Mouse (Mus musculus): ENCODE data around the gene Gm19668. TPM values are rescaled to one million over a fixed set of nuclear protein-coding genes. Genes with fewer than 3 reads are reported as not detected.

Gm19668 gene
- not detected in 2 replicates for polyA plus RNA-seq (2015; fragmentation: Nextera tagmentation; extraction: Ambion mirVana)

DNA sequence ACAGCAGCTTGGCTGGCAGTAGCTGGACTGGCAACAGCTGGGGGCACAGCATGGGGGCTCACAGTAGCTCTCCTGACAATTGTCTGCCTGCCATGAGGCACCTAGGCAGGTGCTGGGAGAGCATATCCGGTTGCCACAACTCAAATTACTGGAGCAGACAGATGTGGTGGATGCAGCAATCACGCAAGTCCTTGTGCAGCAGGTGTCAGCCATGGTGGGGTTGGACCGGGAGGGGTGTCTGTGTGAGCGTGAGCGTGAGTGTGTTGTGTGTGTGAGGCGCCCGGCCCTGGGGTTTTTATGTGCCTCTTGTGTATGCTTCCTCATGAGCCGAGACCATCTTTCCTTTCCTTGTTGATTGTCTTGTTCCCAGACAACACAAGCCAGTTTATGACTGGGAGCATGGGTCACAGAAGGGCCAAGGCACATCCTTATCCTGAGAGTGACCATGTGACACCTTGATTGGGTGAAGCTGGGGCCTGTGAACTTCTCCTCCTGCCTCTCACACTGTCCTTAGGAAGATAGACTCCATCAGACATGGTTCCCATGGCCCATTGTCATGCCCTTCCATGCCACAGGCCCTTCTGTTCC lies at the start of gene Gm19668:
Gene Gm19668, minus strand, starts transcription at position 213 of the 588 bp plus-strand sequence.
- no peak for ATAC-seq (ENCODE audit: low read depth)
- Histone ChIP-seq H3K9ac (ENCODE audit: low read depth, low read length) (no peak within 1 kb of the TSS), H3K4me1 (ENCODE audit: control insufficient read depth, low read depth, low read length) (no peaks in the 10 kb centered on the region), H3K9me3 (replicated peaks; ENCODE audit: control insufficient read depth, low read length) (no peaks in the 10 kb centered on the region), H3K36me3 (ENCODE audit: control insufficient read depth, insufficient read depth) (no peaks in the 10 kb centered on the region), H3K27ac (ENCODE audit: low read length) (no peak within 1 kb of the TSS), H3K4me2 (ENCODE audit: low read depth, low read length) (no peak within 1 kb of the TSS), H3K4me3 (ENCODE audit: low read depth, low read length) (no peak within 1 kb of the TSS), H3K27me3 (ENCODE audit: control insufficient read depth, insufficient read depth, low read depth, low read length) (no peaks in the 10 kb centered on the region)
- WGBS (ENCODE audit: insufficient replicate concordance) = 51% methylated on average over 8 of the region's 8 CpGs

- no peak for ATAC-seq (ENCODE audit: low read depth)
- H3K27ac ChIP-seq (ENCODE audit: low read length) = no peak overlapping the region
- 60% methylated on average over 2 of the region's 2 CpGs for WGBS (ENCODE audit: insufficient replicate concordance)
- H3K9ac ChIP-seq (ENCODE audit: low read depth, low read length) = no peak overlapping the region
- no peaks in the 10 kb centered on the region for H3K9me3 ChIP-seq (replicated peaks; ENCODE audit: control insufficient read depth, low read length)
- H3K4me2 ChIP-seq (ENCODE audit: low read depth, low read length) = no peak overlapping the region
- H3K27me3 ChIP-seq (ENCODE audit: control insufficient read depth, insufficient read depth, low read depth, low read length) = no peaks in the 10 kb centered on the region
- no peaks in the 10 kb centered on the region for H3K4me1 ChIP-seq (ENCODE audit: control insufficient read depth, low read depth, low read length)
- H3K4me3 ChIP-seq (ENCODE audit: low read depth, low read length) = no peak overlapping the region
- H3K36me3 ChIP-seq (ENCODE audit: control insufficient read depth, insufficient read depth) = no peaks in the 10 kb centered on the region
Measured at GRCm38 (mm10) chr10:77847538-77847937, 48.6 kb upstream of the Gm19668 start.

DNA sequence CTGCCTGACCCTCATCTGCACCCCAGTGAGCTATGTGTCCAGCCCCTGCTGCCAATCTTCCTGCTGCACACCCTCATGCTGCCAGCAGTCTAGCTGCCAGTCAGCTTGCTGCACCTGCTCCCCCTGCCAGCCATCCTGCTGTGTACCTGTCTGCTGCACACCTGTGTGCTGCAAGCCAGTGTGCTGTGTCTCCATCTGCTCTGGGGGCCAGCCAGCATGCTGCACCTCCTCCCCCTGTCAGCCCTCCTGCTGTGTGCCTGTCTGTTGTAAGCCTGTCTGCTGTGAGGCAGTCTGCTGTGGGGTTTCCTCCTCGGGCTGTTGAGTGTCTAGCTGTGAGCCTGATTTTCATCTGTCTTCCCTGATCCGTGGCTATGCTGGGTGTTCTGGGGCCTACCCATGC lies 48.0 kb upstream of the Gm19668 start:
- H3K27ac ChIP-seq (ENCODE audit: low read length) = no peak overlapping the region
- H3K4me1 ChIP-seq (ENCODE audit: control insufficient read depth, low read depth, low read length) = no peaks in the 10 kb centered on the region
- H3K4me3 ChIP-seq (ENCODE audit: low read depth, low read length) = no peak overlapping the region
- no peak overlapping the region for H3K9ac ChIP-seq (ENCODE audit: low read depth, low read length)
- H3K4me2 ChIP-seq (ENCODE audit: low read depth, low read length) = no peak overlapping the region
- no peaks in the 10 kb centered on the region for H3K36me3 ChIP-seq (ENCODE audit: control insufficient read depth, insufficient read depth)
- WGBS (ENCODE audit: insufficient replicate concordance) = 19% methylated on average over 2 of the region's 2 CpGs
- no peak for ATAC-seq (ENCODE audit: low read depth)
- no peaks in the 10 kb centered on the region for H3K9me3 ChIP-seq (replicated peaks; ENCODE audit: control insufficient read depth, low read length)
- H3K27me3 ChIP-seq (ENCODE audit: control insufficient read depth, insufficient read depth, low read depth, low read length) = no peaks in the 10 kb centered on the region

DNA sequence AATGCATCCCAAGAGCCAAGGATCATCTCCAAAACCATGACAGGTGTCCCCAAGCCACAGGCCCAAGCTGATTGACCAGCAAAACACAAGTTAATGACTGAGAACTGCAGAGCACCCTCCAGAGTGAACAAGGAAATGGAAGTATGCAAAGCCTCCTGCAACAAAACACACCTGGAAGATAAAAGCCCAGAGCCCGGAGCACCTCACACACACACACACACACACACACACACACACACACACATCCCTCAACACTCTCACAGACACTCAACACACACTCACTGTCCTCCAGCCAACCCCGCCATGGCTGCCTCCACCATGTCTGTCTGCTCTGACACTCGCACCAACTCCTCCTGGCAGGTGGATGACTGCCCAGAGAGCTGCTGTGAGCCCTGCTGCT lies 47.6 kb upstream of the Gm19668 start, which contains the start of gene Gm36176:
Gene Gm36176, plus strand, starts transcription at position 301 of the 400 bp plus-strand sequence.
- 61% methylated on average over 2 of the region's 3 CpGs for whole genome bisulfite sequencing (ENCODE audit: insufficient replicate concordance)
- no peaks in the 10 kb centered on the region for H3K27me3 ChIP-seq (ENCODE audit: control insufficient read depth, insufficient read depth, low read depth, low read length)
- no peak for ATAC-seq (ENCODE audit: low read depth)

DNA sequence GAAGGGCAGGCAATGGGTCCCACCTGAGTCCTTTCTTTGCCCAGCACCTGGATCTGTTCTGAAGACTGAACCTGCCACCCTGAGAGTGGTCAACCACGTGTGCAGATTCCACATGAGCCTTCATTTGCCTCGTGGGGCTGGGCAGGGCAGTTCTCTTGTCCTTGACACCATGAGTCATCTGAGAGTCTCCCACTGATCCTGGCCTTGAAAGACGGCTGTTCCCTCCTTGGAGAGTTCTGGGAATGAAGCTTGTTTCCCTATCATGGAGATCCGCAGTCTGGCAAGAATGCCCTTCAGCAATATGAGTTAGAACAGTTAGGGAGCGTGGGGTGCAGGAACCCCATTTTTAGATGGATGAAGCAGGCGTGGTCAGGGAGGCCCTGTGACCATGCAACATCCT lies 40.1 kb upstream of the Gm19668 start:
- WGBS (ENCODE audit: insufficient replicate concordance) = 53% methylated on average over 6 of the region's 6 CpGs

More for the DNA sequence above, 47.6 kb upstream of the Gm19668 start, which contains the start of gene Gm36176:
- H3K36me3 ChIP-seq (ENCODE audit: control insufficient read depth, insufficient read depth) = no peaks in the 10 kb centered on the region
- no peak within 1 kb of the TSS for H3K4me3 ChIP-seq (ENCODE audit: low read depth, low read length)
- H3K9ac ChIP-seq (ENCODE audit: low read depth, low read length) = no peak within 1 kb of the TSS
- H3K4me2 ChIP-seq (ENCODE audit: low read depth, low read length) = no peak within 1 kb of the TSS
- H3K9me3 ChIP-seq (replicated peaks; ENCODE audit: control insufficient read depth, low read length) = no peaks in the 10 kb centered on the region
- no peak within 1 kb of the TSS for H3K27ac ChIP-seq (ENCODE audit: low read length)
- H3K4me1 ChIP-seq (ENCODE audit: control insufficient read depth, low read depth, low read length) = no peaks in the 10 kb centered on the region

GRCm38 (mm10) chr10:77835647-77836046 lies 36.7 kb upstream of the Gm19668 start, which contains the start of gene Krtap10-10:
Krtap10-10 (plus strand) TSS chr10:77835947.
- ATAC-seq (ENCODE audit: low read depth) = no peak
- Histone ChIP-seq H3K9ac (ENCODE audit: low read depth, low read length) (no peak within 1 kb of the TSS), H3K27me3 (ENCODE audit: control insufficient read depth, insufficient read depth, low read depth, low read length) (no peaks in the 10 kb centered on the region), H3K4me2 (ENCODE audit: low read depth, low read length) (no peak within 1 kb of the TSS), H3K4me3 (ENCODE audit: low read depth, low read length) (no peak within 1 kb of the TSS), H3K36me3 (ENCODE audit: control insufficient read depth, insufficient read depth) (no peaks in the 10 kb centered on the region), H3K27ac (ENCODE audit: low read length) (no peak within 1 kb of the TSS), H3K9me3 (replicated peaks; ENCODE audit: control insufficient read depth, low read length) (no peaks in the 10 kb centered on the region), H3K4me1 (ENCODE audit: control insufficient read depth, low read depth, low read length) (no peaks in the 10 kb centered on the region)
- WGBS (ENCODE audit: insufficient replicate concordance) = 48% methylated on average over 9 of the region's 9 CpGs

More for the DNA sequence above, 40.1 kb upstream of the Gm19668 start:
- no peak overlapping the region for H3K4me3 ChIP-seq (ENCODE audit: low read depth, low read length)
- H3K4me1 ChIP-seq (ENCODE audit: control insufficient read depth, low read depth, low read length) = no peaks in the 10 kb centered on the region
- ATAC-seq (ENCODE audit: low read depth) = no peak
- H3K27me3 ChIP-seq (ENCODE audit: control insufficient read depth, insufficient read depth, low read depth, low read length) = no peaks in the 10 kb centered on the region
- H3K9me3 ChIP-seq (replicated peaks; ENCODE audit: control insufficient read depth, low read length) = no peaks in the 10 kb centered on the region
- H3K36me3 ChIP-seq (ENCODE audit: control insufficient read depth, insufficient read depth) = no peaks in the 10 kb centered on the region
- H3K4me2 ChIP-seq (ENCODE audit: low read depth, low read length) = no peak overlapping the region
- no peak overlapping the region for H3K27ac ChIP-seq (ENCODE audit: low read length)
- no peak overlapping the region for H3K9ac ChIP-seq (ENCODE audit: low read depth, low read length)

- H3K27ac ChIP-seq (ENCODE audit: low read length) = no peak within 1 kb of the TSS
- no peaks in the 10 kb centered on the region for H3K9me3 ChIP-seq (replicated peaks; ENCODE audit: control insufficient read depth, low read length)
- no peaks in the 10 kb centered on the region for H3K4me1 ChIP-seq (ENCODE audit: control insufficient read depth, low read depth, low read length)
- H3K4me3 ChIP-seq (ENCODE audit: low read depth, low read length) = no peak within 1 kb of the TSS
- ATAC-seq (ENCODE audit: low read depth) = no peak
- no peak within 1 kb of the TSS for H3K4me2 ChIP-seq (ENCODE audit: low read depth, low read length)
- H3K36me3 ChIP-seq (ENCODE audit: control insufficient read depth, insufficient read depth) = no peaks in the 10 kb centered on the region
- 41% methylated on average over 6 of the region's 6 CpGs for WGBS (ENCODE audit: insufficient replicate concordance)
- H3K9ac ChIP-seq (ENCODE audit: low read depth, low read length) = no peak within 1 kb of the TSS
- H3K27me3 ChIP-seq (ENCODE audit: control insufficient read depth, insufficient read depth, low read depth, low read length) = no peaks in the 10 kb centered on the region
Measured at GRCm38 (mm10) chr10:77826951-77827350, 28.0 kb upstream of the Gm19668 start, which contains the start of gene Krtap10-4. Krtap10-4 (minus strand) TSS chr10:77827095.

DNA sequence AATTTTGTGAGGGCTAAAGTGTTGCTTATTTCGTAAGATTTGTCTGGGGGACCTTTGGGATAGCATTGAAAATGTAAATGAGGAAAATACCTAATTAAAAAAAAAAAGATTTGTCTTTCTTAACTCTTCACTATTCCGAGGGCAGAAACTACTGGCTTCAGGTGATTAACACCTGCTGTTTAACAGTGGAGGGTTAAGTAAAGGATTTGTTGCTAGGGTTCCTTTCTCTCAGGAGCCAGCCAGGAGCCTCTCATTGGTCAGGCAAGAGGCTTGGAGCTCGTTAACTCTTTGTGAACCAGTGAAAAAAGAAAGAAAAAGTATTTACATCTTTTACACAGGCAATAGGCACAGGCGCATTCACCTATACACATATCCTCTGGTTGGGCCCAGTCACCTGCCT lies 20.3 kb upstream of the Gm19668 start:
- no peak for ATAC-seq (ENCODE audit: low read depth)
- Histone ChIP-seq H3K4me3 (ENCODE audit: low read depth, low read length) (no peak overlapping the region), H3K9me3 (replicated peaks; ENCODE audit: control insufficient read depth, low read length) (no peaks in the 10 kb centered on the region), H3K27me3 (ENCODE audit: control insufficient read depth, insufficient read depth, low read depth, low read length) (no peaks in the 10 kb centered on the region), H3K27ac (ENCODE audit: low read length) (no peak overlapping the region), H3K4me1 (ENCODE audit: control insufficient read depth, low read depth, low read length) (no peaks in the 10 kb centered on the region), H3K9ac (ENCODE audit: low read depth, low read length) (no peak overlapping the region), H3K36me3 (ENCODE audit: control insufficient read depth, insufficient read depth) (no peaks in the 10 kb centered on the region), H3K4me2 (ENCODE audit: low read depth, low read length) (no peak overlapping the region)
- 46% methylated on average over 4 of the region's 4 CpGs for WGBS (ENCODE audit: insufficient replicate concordance)

DNA sequence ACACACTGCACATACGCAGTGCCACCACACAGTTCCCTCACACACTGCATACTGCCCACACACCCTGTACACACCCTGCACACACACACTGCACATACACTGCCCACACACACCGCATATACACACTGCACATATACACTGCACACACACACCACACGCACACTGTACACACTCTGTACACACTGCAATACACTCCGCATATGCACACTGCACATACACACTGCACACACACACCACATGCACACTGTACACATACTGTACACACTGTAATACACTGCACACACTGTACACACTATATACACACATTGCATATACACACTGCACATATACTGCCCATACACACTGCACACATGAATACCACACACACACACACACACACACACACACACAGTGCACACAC lies 19.6 kb upstream of the Gm19668 start:
- WGBS (ENCODE audit: insufficient replicate concordance) = 80% methylated on average over 4 of the region's 4 CpGs
- Histone ChIP-seq H3K9ac (ENCODE audit: low read depth, low read length) (no peak overlapping the region), H3K4me1 (ENCODE audit: control insufficient read depth, low read depth, low read length) (no peaks in the 10 kb centered on the region), H3K9me3 (replicated peaks; ENCODE audit: control insufficient read depth, low read length) (no peaks in the 10 kb centered on the region), H3K4me3 (ENCODE audit: low read depth, low read length) (no peak overlapping the region), H3K27me3 (ENCODE audit: control insufficient read depth, insufficient read depth, low read depth, low read length) (no peaks in the 10 kb centered on the region), H3K36me3 (ENCODE audit: control insufficient read depth, insufficient read depth) (no peaks in the 10 kb centered on the region), H3K27ac (ENCODE audit: low read length) (no peak overlapping the region), H3K4me2 (ENCODE audit: low read depth, low read length) (no peak overlapping the region)
- no peak for ATAC-seq (ENCODE audit: low read depth)
